Mouse (Mus musculus) 3134 (cell line): ENCODE measurements at regions not wholly inside any gene's neighbourhood (a gene's known extent, or its start where the extent isn't known, plus 50 kb on each side); places are given as distances from the start of the nearest gene placed in this dataset.

Source experiments
- DNase-seq: peaks from one replicate; pipeline ENCODE4 v3.0.0-alpha.2; 2011; ENCODE audit warnings: low spot score; ENCODE audit not compliant: insufficient read length; ENCODE audit errors: extremely low read depth

GRCm38 (mm10) chr19:14390914-14391313, 206.9 kb downstream of the Tle4 start:
- no peak for DNase-seq
